ENCODE assay signal across 8 mouse cellular contexts in genomic region chr10:128081807-128082476, GRCm38 (mm10). TPM values are rescaled to one million over a fixed set of nuclear protein-coding genes. Genes with fewer than 3 reads are reported as not detected.
A peak's percentile ranks its signal among the peaks of the same experiment; 100 is the strongest.
DNase-seq lines count a peak whose midpoint lies in the region; ATAC-seq lines count a peak whose summit lies in the region.

No protein-coding gene starts in this region.

- intact Hi-C loops in left cerebral cortex, postnatal 14 days (cut with DNase I), result no loop called here

- peaks cover 7 to 26% of the 10 kb centered on the region in 2 experiments for H3K4me1 ChIP-seq in heart, embryonic 14.5 days (ENCODE audit: control insufficient read depth in 2 of 2, insufficient read depth in 2 of 2, low read length in 2 of 2)

- H3K79me2 ChIP-seq in macrophage (ENCODE audit: inconsistent target), result peaks cover 39% of the 10 kb centered on the region

- peak overlapping the region; percentile 90 to 96 for H3K27ac ChIP-seq in heart, embryonic 14.5 days (replicated peaks in 1 of 2; ENCODE audit: control insufficient read depth in 1 of 2, insufficient read depth in 1 of 2, low read depth in 2 of 2, low read length in 2 of 2)
- H3K27ac ChIP-seq in macrophage, result no peak overlapping the region

- H3K9me3 ChIP-seq in heart, embryonic 14.5 days (ENCODE audit: control insufficient read depth, low read length), result no peaks in the 10 kb centered on the region

- H3K9ac ChIP-seq in heart, embryonic 14.5 days (ENCODE audit: low read length), result peak overlapping the region; percentile 88

- peak overlapping the region; percentile 69 for H3K4me2 ChIP-seq in heart, embryonic 14.5 days (ENCODE audit: low read length)

- peak overlapping the region; percentile 59 to 70; a peak in 3 of 4 replicates for H3K4me3 ChIP-seq in heart, embryonic 14.5 days (ENCODE audit: control insufficient read depth in 1 of 2, insufficient read depth in 1 of 2, low read depth in 1 of 2, low read length in 2 of 2)
- peak overlapping the region; percentile 94 for H3K4me3 ChIP-seq in macrophage (ENCODE audit: inconsistent target)

- peaks cover 44% of the 10 kb centered on the region for H3K36me3 ChIP-seq in heart, embryonic 14.5 days (ENCODE audit: control insufficient read depth, insufficient read depth, low read length)
- H3K36me3 ChIP-seq in macrophage (ENCODE audit: inconsistent target), result peaks cover 21% of the 10 kb centered on the region; the same call in 1 of the 2 replicates

- WGBS in heart, embryonic 14.5 days, result 44% methylated on average over 6 of the region's 6 CpGs
- WGBS in macrophage (ENCODE audit: missing documents), result 47% methylated on average over 4 of the region's 6 CpGs

- ATAC-seq in heart, embryonic 14.5 days (ENCODE audit: insufficient number of reproducible peaks, insufficient read depth, low FRiP score, low read depth), result no peak

- DNase-seq in cerebellum, adult 11 months, result peak; percentile 26
- no peak for DNase-seq in cerebellum, postnatal 4 days (ENCODE audit: low spot score in 2 of 2)
- peak; percentile 75 for DNase-seq in MN1 (ENCODE audit: low spot score)
- no peak for DNase-seq in left cerebral cortex, postnatal 14 days (ENCODE audit: low spot score in 2 of 2)
- DNase-seq in spleen, adult 18-20 months, result no peak
- DNase-seq in left cerebral cortex, adult 9 months (ENCODE audit: low spot score in 2 of 2), result no peak

- no peaks in the 10 kb centered on the region for H3K27me3 ChIP-seq in heart, embryonic 14.5 days (ENCODE audit: control insufficient read depth, insufficient read depth, low read length)

RNA-seq across cellular contexts. Expression of gene Atp5b, which starts 1.1 kb away (rescaled TPM):
- 6,412 and 6,474 TPM in 2 replicates for polyA plus RNA-seq in heart, embryonic 14.5 days (2014; fragmentation: Nextera tagmentation; extraction: Ambion mirVana)
- 100 to 1,000 TPM; 115 to 422 (median 284) TPM for total RNA-seq in macrophage (2018; cell fraction: chromatin; rRNA removed)
- total RNA-seq in macrophage (2018; cell fraction: cytosol; rRNA removed), result 100 to 1,000 TPM; 573 to 964 (median 692) TPM
- total RNA-seq in macrophage (2018; cell fraction: nucleus; rRNA removed), result 100 to 1,000 TPM; 137 to 411 (median 296) TPM
- polyA plus RNA-seq in macrophage (2018), result 455 to 1,015 TPM (median 549 TPM) in 3 replicates
- total RNA-seq in left cerebral cortex, postnatal 14 days (2021), result 1,000 to 10,000 TPM; 1,697 to 1,804 TPM

RNA-seq across cellular contexts. Expression of gene Baz2a, which starts 9.4 kb away (rescaled TPM):
- 13.3 and 17.2 TPM in 2 replicates for polyA plus RNA-seq in heart, embryonic 14.5 days (2014; fragmentation: Nextera tagmentation; extraction: Ambion mirVana)
- 100 to 1,000 TPM in 21 of 26 experiments, 10 to 100 TPM in 5; 64.2 to 241 (median 179) TPM for total RNA-seq in macrophage (2018; cell fraction: chromatin; rRNA removed)
- 10 to 100 TPM; 23.9 to 57.1 (median 44.1) TPM for total RNA-seq in macrophage (2018; cell fraction: cytosol; rRNA removed)
- total RNA-seq in macrophage (2018; cell fraction: nucleus; rRNA removed), result 100 to 1,000 TPM in 15 of 26 experiments, 10 to 100 TPM in 11; 54.2 to 152 (median 102) TPM
- polyA plus RNA-seq in macrophage (2018), result 20.2 to 33.8 TPM (median 31.2 TPM) in 3 replicates
- 10 to 100 TPM; 30.6 to 32.4 TPM for total RNA-seq in left cerebral cortex, postnatal 14 days (2021)

RNA-seq across cellular contexts. Expression of gene Ptges3, which starts 23.2 kb away (rescaled TPM):
- polyA plus RNA-seq in heart, embryonic 14.5 days (2014; fragmentation: Nextera tagmentation; extraction: Ambion mirVana), result 280 and 290 TPM in 2 replicates
- total RNA-seq in macrophage (2018; cell fraction: chromatin; rRNA removed), result 10 to 100 TPM; 20.4 to 59.5 (median 32.0) TPM
- total RNA-seq in macrophage (2018; cell fraction: cytosol; rRNA removed), result 100 to 1,000 TPM; 104 to 143 (median 120) TPM
- 10 to 100 TPM; 32.1 to 91.0 (median 51.0) TPM for total RNA-seq in macrophage (2018; cell fraction: nucleus; rRNA removed)
- polyA plus RNA-seq in macrophage (2018), result 66.7 to 167 TPM (median 80.1 TPM) in 3 replicates
- 100 to 1,000 TPM; 131 to 134 TPM for total RNA-seq in left cerebral cortex, postnatal 14 days (2021)

RNA-seq across cellular contexts. Expression of gene Naca, which starts 46.6 kb away (rescaled TPM):
- polyA plus RNA-seq in heart, embryonic 14.5 days (2014; fragmentation: Nextera tagmentation; extraction: Ambion mirVana), result 540 and 614 TPM in 2 replicates
- total RNA-seq in macrophage (2018; cell fraction: chromatin; rRNA removed), result 100 to 1,000 TPM in 1 of 26 experiments, 10 to 100 TPM in 25; 30.8 to 141 (median 53.1) TPM
- 100 to 1,000 TPM; 284 to 845 (median 449) TPM for total RNA-seq in macrophage (2018; cell fraction: cytosol; rRNA removed)
- total RNA-seq in macrophage (2018; cell fraction: nucleus; rRNA removed), result 100 to 1,000 TPM in 5 of 26 experiments, 10 to 100 TPM in 21; 51.7 to 128 (median 91.8) TPM
- polyA plus RNA-seq in macrophage (2018), result 676 to 712 TPM (median 694 TPM) in 3 replicates
- 100 to 1,000 TPM; 306 to 320 TPM for total RNA-seq in left cerebral cortex, postnatal 14 days (2021)

Comparison
In these comparisons a context has a peak if more than half of its experiments do, and no peak if none do; other contexts are left out.
1. DNase-seq: peak in cerebellum, adult 11 months (single experiment) and MN1 (single experiment); none in cerebellum, postnatal 4 days (0 of 2), left cerebral cortex, postnatal 14 days (0 of 2), spleen, adult 18-20 months (0 of 2) and left cerebral cortex, adult 9 months (0 of 2).